Mouse (Mus musculus) hindbrain, embryonic 12.5 days (tissue): ENCODE data around the gene Sdhaf1. TPM values are rescaled to one million over a fixed set of nuclear protein-coding genes. Genes with fewer than 3 reads are reported as not detected.

Experiments
- polyA plus RNA-seq: library from polyadenylated mRNA; unstranded; fragments of >200 nt; fragmentation: Nextera tagmentation; extraction: Ambion mirVana; gene quantifications from 2 replicates; pipeline ENCODE4 v1.2.1, GENCODE M21; 2016

Sdhaf1 gene
- polyA plus RNA-seq, 1 experiment from 2014 or later, result 23.4 TPM

Other genes with a start within 250 kb of the Sdhaf1 start
- 0.80 and 0.82 TPM in 2 replicates for gene Gm26920, start 233.5 kb downstream of the Sdhaf1 start, polyA plus RNA-seq
- 13.7 and 16.2 TPM in 2 replicates for gene Zfp566, start 233.4 kb downstream of the Sdhaf1 start, polyA plus RNA-seq
- gene Zfp260, start 229.1 kb downstream of the Sdhaf1 start, polyA plus RNA-seq, result 121 and 126 TPM in 2 replicates
- 14.0 and 14.6 TPM in 2 replicates for gene Zfp382, start 202.0 kb downstream of the Sdhaf1 start, polyA plus RNA-seq
- 17.6 and 20.2 TPM in 2 replicates for gene Zfp146, start 154.1 kb downstream of the Sdhaf1 start, polyA plus RNA-seq
- 3.5 and 3.6 TPM in 2 replicates for gene Cox7a1, start 139.8 kb downstream of the Sdhaf1 start, polyA plus RNA-seq
- gene Capns1, start 125.1 kb downstream of the Sdhaf1 start, polyA plus RNA-seq, result 78.0 and 80.0 TPM in 2 replicates
- 135 and 149 TPM in 2 replicates for gene Polr2i, start 91.9 kb downstream of the Sdhaf1 start, polyA plus RNA-seq
- 272 and 275 TPM in 2 replicates for gene Tbcb, start 91.6 kb downstream of the Sdhaf1 start, polyA plus RNA-seq
- not detected in 2 replicates for gene Ovol3, start 88.2 kb downstream of the Sdhaf1 start, polyA plus RNA-seq
- gene Thap8, start 43.8 kb downstream of the Sdhaf1 start, polyA plus RNA-seq, result 0.48 and 0.77 TPM in 2 replicates
- 7.2 and 7.4 TPM in 2 replicates for gene Wdr62, start 43.5 kb downstream of the Sdhaf1 start, polyA plus RNA-seq
- 74.8 and 88.1 TPM in 2 replicates for gene Clip3, start 32.2 kb downstream of the Sdhaf1 start, polyA plus RNA-seq
- gene Alkbh6, start 15.2 kb downstream of the Sdhaf1 start, polyA plus RNA-seq, result 87.1 and 93.5 TPM in 2 replicates
- gene Syne4, start 9.1 kb downstream of the Sdhaf1 start, polyA plus RNA-seq, result 36.9 and 39.2 TPM in 2 replicates
- gene E130208F15Rik, start 2.2 kb downstream of the Sdhaf1 start, polyA plus RNA-seq, result 0.33 and 0.49 TPM in 2 replicates
- gene Lrfn3, start 38.9 kb upstream of the Sdhaf1 start, polyA plus RNA-seq, result 9.3 and 10.1 TPM in 2 replicates
- gene Tyrobp, start 89.9 kb upstream of the Sdhaf1 start, polyA plus RNA-seq, result 17.7 and 19.7 TPM in 2 replicates
- 0.57 and 0.86 TPM in 2 replicates for gene Hcst, start 96.0 kb upstream of the Sdhaf1 start, polyA plus RNA-seq
- gene Nfkbid, start 97.8 kb upstream of the Sdhaf1 start, polyA plus RNA-seq, result 1.3 and 2.2 TPM in 2 replicates
- 348 and 365 TPM in 2 replicates for gene Aplp1, start 121.6 kb upstream of the Sdhaf1 start, polyA plus RNA-seq
- gene Kirrel2, start 133.8 kb upstream of the Sdhaf1 start, polyA plus RNA-seq, result 16.1 and 23.9 TPM in 2 replicates
- gene Nphs1, start 134.4 kb upstream of the Sdhaf1 start, polyA plus RNA-seq, result 3.8 and 5.2 TPM in 2 replicates
- gene Prodh2, start 169.7 kb upstream of the Sdhaf1 start, polyA plus RNA-seq, result not detected in 2 replicates
- 88.6 and 98.9 TPM in 2 replicates for gene Arhgap33, start 211.2 kb upstream of the Sdhaf1 start, polyA plus RNA-seq
- gene Hspb6, start 228.3 kb upstream of the Sdhaf1 start, polyA plus RNA-seq, result 5.7 and 7.1 TPM in 2 replicates
- gene Proser3, start 228.4 kb upstream of the Sdhaf1 start, polyA plus RNA-seq, result 11.3 and 12.6 TPM in 2 replicates
- 52.4 and 55.2 TPM in 2 replicates for gene Lin37, start 235.9 kb upstream of the Sdhaf1 start, polyA plus RNA-seq
- gene U2af1l4, start 239.4 kb upstream of the Sdhaf1 start, polyA plus RNA-seq, result 80.6 and 87.5 TPM in 2 replicates
- gene Gm49396, start 239.4 kb upstream of the Sdhaf1 start, polyA plus RNA-seq, result 18.1 and 19.5 TPM in 2 replicates
- gene Psenen, start 239.7 kb upstream of the Sdhaf1 start, polyA plus RNA-seq, result 128 and 139 TPM in 2 replicates
- 4.2 and 6.3 TPM in 2 replicates for gene Igflr1, start 241.5 kb upstream of the Sdhaf1 start, polyA plus RNA-seq